Mouse (Mus musculus): Measurements from ENCODE around the gene Sapcd1. TPM values are rescaled to one million over a fixed set of nuclear protein-coding genes. Genes with fewer than 3 reads are reported as not detected.
A peak's percentile ranks its signal among the peaks of the same experiment; 100 is the strongest.

Gene Sapcd1
- total RNA-seq (2021) = 1 to 10 TPM; 5.4 to 6.3 TPM
- long read RNA-seq, experiment 1, partial matches to known transcripts = 2 of 6 reads
- long read RNA-seq, experiment 1, other reads (novel, unspliced or antisense) = 2 of 6 reads
- long read RNA-seq, experiment 2, partial matches to known transcripts = 1 of 5 reads
- long read RNA-seq, experiment 2, other reads (novel, unspliced or antisense) = 3 of 5 reads

GRCm38 (mm10) chr17:35027277-35028068, at the start of gene Sapcd1:
Sapcd1 (minus strand) TSS chr17:35028016.
- peak; percentile 77 to 87 for DNase-seq (ENCODE audit: low spot score in 2 of 2)

GRCm38 (mm10) chr17:35077285-35077684, 49.5 kb upstream of the Sapcd1 start:
- no peak for DNase-seq (ENCODE audit: low spot score in 2 of 2)

GRCm38 (mm10) chr17:35076507-35077176, 48.8 kb upstream of the Sapcd1 start, which contains the start of gene Ly6g6e:
Ly6g6e (plus strand) TSS chr17:35076902.
- DNase-seq (ENCODE audit: low spot score in 2 of 2) = no peak

- no peak for DNase-seq (ENCODE audit: low spot score in 2 of 2)
Measured at GRCm38 (mm10) chr17:35074097-35074496, 46.3 kb upstream of the Sapcd1 start.

- DNase-seq (ENCODE audit: low spot score in 2 of 2) = no peak
Measured at GRCm38 (mm10) chr17:35071454-35071853, 43.6 kb upstream of the Sapcd1 start.

- DNase-seq (ENCODE audit: low spot score in 2 of 2) = no peak
Measured at GRCm38 (mm10) chr17:35070556-35071229, 42.9 kb upstream of the Sapcd1 start.

- DNase-seq (ENCODE audit: low spot score in 2 of 2) = no peak
Measured at GRCm38 (mm10) chr17:35068213-35068914, 40.5 kb upstream of the Sapcd1 start.

GRCm38 (mm10) chr17:35066084-35066483, 38.3 kb upstream of the Sapcd1 start, which contains the start of gene Mpig6b:
Mpig6b (minus strand) TSS chr17:35066184.
- DNase-seq (ENCODE audit: low spot score in 2 of 2) = no peak

- DNase-seq (ENCODE audit: low spot score in 2 of 2) = peak in 1 of 2 experiments; percentile 41
Measured at GRCm38 (mm10) chr17:35064951-35065947, 37.4 kb upstream of the Sapcd1 start, which contains the start of gene Ly6g6c. Ly6g6c (plus strand) TSS chr17:35065388.

- no peak for DNase-seq (ENCODE audit: low spot score in 2 of 2)
Measured at GRCm38 (mm10) chr17:35064378-35064877, 36.6 kb upstream of the Sapcd1 start.

- DNase-seq (ENCODE audit: low spot score in 2 of 2) = no peak
Measured at GRCm38 (mm10) chr17:35063466-35063865, 35.6 kb upstream of the Sapcd1 start.

- DNase-seq (ENCODE audit: low spot score in 2 of 2) = no peak
Measured at GRCm38 (mm10) chr17:35061299-35061698, 33.5 kb upstream of the Sapcd1 start.

GRCm38 (mm10) chr17:35060737-35061297, 33.0 kb upstream of the Sapcd1 start:
- DNase-seq (ENCODE audit: low spot score in 2 of 2) = no peak

GRCm38 (mm10) chr17:35060071-35060470, 32.3 kb upstream of the Sapcd1 start:
- DNase-seq (ENCODE audit: low spot score in 2 of 2) = peak in 1 of 2 experiments; percentile 33

GRCm38 (mm10) chr17:35058911-35059892, 31.4 kb upstream of the Sapcd1 start, which contains the start of gene Ddah2:
Ddah2 (plus strand) TSS chr17:35059035.
- peak; percentile 91 to 95 for DNase-seq (ENCODE audit: low spot score in 2 of 2)

- DNase-seq (ENCODE audit: low spot score in 2 of 2) = no peak
Measured at GRCm38 (mm10) chr17:35058316-35058715, 30.5 kb upstream of the Sapcd1 start.

- DNase-seq (ENCODE audit: low spot score in 2 of 2) = no peak
Measured at GRCm38 (mm10) chr17:35057090-35057489, 29.3 kb upstream of the Sapcd1 start.

Data from gastrocnemius, postnatal 4 days (tissue).